Mouse (Mus musculus) lung, adult 2 months (tissue): Measurements from ENCODE around the gene Adgrf3.

Experiments
- CTCF ChIP-seq: fragments of 200-500 bp; IDR thresholded peaks from 2 replicates; pipeline ENCODE4 v1.5.1; 2011; ENCODE audit warnings: mild to moderate bottlenecking, low read length, control low read depth; ENCODE audit not compliant: insufficient read depth
- POLR2A ChIP-seq: fragments of 200-500 bp; IDR thresholded peaks from 2 replicates; pipeline ENCODE4 v1.6.1; 2011; ENCODE audit warnings: low read depth, mild to moderate bottlenecking, control low read depth, low read length, borderline replicate concordance; ENCODE audit errors: extremely low read depth

GRCm38 (mm10) chr5:30162339-30162738 is 43.2 kb downstream of the Adgrf3 start:
- TF ChIP-seq CTCF (no peak), POLR2A (no peak)
